Mouse (Mus musculus) MEL (cell line): ENCODE measurements around the gene Rbpj. TPM values are rescaled to one million over a fixed set of nuclear protein-coding genes. Genes with fewer than 3 reads are reported as not detected.

Experiments
- DNase-seq: peaks from one replicate; pipeline ENCODE4 v3.0.0; 2011; ENCODE audit warnings: low read depth, low spot score
- H3K27ac ChIP-seq: 2 replicates; pipeline ENCODE4 v1.5.1; 2012; ENCODE audit warnings: low read depth, mild to moderate bottlenecking, control low read depth, low read length, moderate library complexity; ENCODE audit not compliant: control insufficient read depth
- H3K27me3 ChIP-seq, 2 experiments: fragments of 150-350 bp in 1 of 2; sonication (generic) in 1 of 2; 2 replicates each; pipeline ENCODE4 v1.6.1; 2012; ENCODE audit warnings: low read length in 2 of 2, mild to moderate bottlenecking in 2 of 2, improper control_type of control experiment in 1 of 2, moderate library complexity in 1 of 2; ENCODE audit not compliant: insufficient read depth in 2 of 2, control insufficient read depth in 1 of 2
- H3K36me3 ChIP-seq, 2 experiments: 2 replicates each; pipeline ENCODE4 v1.6.1; 2012 to 2014; ENCODE audit warnings: low read length in 2 of 2, improper control_type of control experiment in 1 of 2, inconsistent platforms in 1 of 2, mild to moderate bottlenecking in 1 of 2; ENCODE audit not compliant: insufficient read depth in 2 of 2, control insufficient read depth in 1 of 2
- H3K4me1 ChIP-seq, 2 experiments: fragments of 150-350 bp in 1 of 2; sonication (generic) in 1 of 2; 2 replicates each; pipeline ENCODE4 v1.6.1; 2012; ENCODE audit warnings: low read length in 2 of 2, improper control_type of control experiment in 1 of 2, mild to moderate bottlenecking in 1 of 2; ENCODE audit not compliant: insufficient read depth in 2 of 2, control insufficient read depth in 1 of 2
- H3K4me3 ChIP-seq, 2 experiments: fragments of 150-350 bp in 1 of 2; sonication (generic) in 1 of 2; 2 replicates each; pipeline ENCODE4 v1.5.1; 2012; ENCODE audit warnings: low read depth in 2 of 2, low read length in 2 of 2, mild to moderate bottlenecking in 2 of 2, moderate library complexity in 2 of 2, control low read depth in 1 of 2, improper control_type of control experiment in 1 of 2; ENCODE audit not compliant: control insufficient read depth in 1 of 2, insufficient read depth in 1 of 2
- H3K79me2 ChIP-seq: 2 replicates; pipeline ENCODE4 v1.6.1; 2012; ENCODE audit warnings: mild to moderate bottlenecking, low read length, moderate library complexity; ENCODE audit not compliant: control insufficient read depth, poor library complexity, insufficient read depth
- H3K9ac ChIP-seq: 2 replicates; pipeline ENCODE4 v1.6.1; 2012; ENCODE audit warnings: low read depth, mild to moderate bottlenecking, control low read depth, low read length, moderate library complexity; ENCODE audit not compliant: control insufficient read depth, poor library complexity, severe bottlenecking
- H3K9me3 ChIP-seq: fragments of 150-350 bp; sonication (generic); replicated peaks from 2 replicates; pipeline ENCODE4 v1.6.1; 2012; ENCODE audit warnings: mild to moderate bottlenecking, low read length, improper control_type of control experiment, moderate library complexity; ENCODE audit not compliant: insufficient read depth
- BHLHE40 ChIP-seq: IDR thresholded peaks from 2 replicates; pipeline ENCODE4 v1.6.1; 2012; ENCODE audit warnings: low read depth, mild to moderate bottlenecking, inconsistent platforms, low read length, improper control_type of control experiment, borderline replicate concordance
- CHD1 ChIP-seq: IDR thresholded peaks from 2 replicates; pipeline ENCODE4 v1.6.1; 2012; ENCODE audit warnings: low read depth, mild to moderate bottlenecking, inconsistent platforms, low read length, improper control_type of control experiment
- CHD2 ChIP-seq: IDR thresholded peaks from 2 replicates; pipeline ENCODE4 v1.6.1; 2011; ENCODE audit warnings: low read length, improper control_type of control experiment
- CTCF ChIP-seq, 3 experiments: IDR thresholded peaks in 2 of 3; conservative IDR thresholded peaks in 1 of 3; 2 replicates each; pipeline ENCODE4 v1.5.1; 2011 to 2012; ENCODE audit warnings: low read length in 3 of 3, low read depth in 2 of 3, mild to moderate bottlenecking in 2 of 3, improper control_type of control experiment in 1 of 3, inconsistent platforms in 1 of 3, mixed read lengths in 1 of 3, moderate library complexity in 1 of 3; ENCODE audit not compliant: control insufficient read depth in 1 of 3, insufficient read depth in 1 of 3, poor library complexity in 1 of 3, severe bottlenecking in 1 of 3
- E2F4 ChIP-seq: IDR thresholded peaks from 2 replicates; pipeline ENCODE4 v1.6.1; 2011; ENCODE audit warnings: low read depth, low read length, improper control_type of control experiment, borderline replicate concordance
- ELF1 ChIP-seq: IDR thresholded peaks from 2 replicates; pipeline ENCODE4 v1.6.1; 2014; ENCODE audit warnings: low read depth, mild to moderate bottlenecking, inconsistent platforms, low read length, improper control_type of control experiment, moderate library complexity
- EP300 ChIP-seq, 2 experiments: IDR thresholded peaks; 2 replicates each; pipeline ENCODE4 v1.6.1; 2011; ENCODE audit warnings: improper control_type of control experiment in 2 of 2, low read length in 2 of 2, low read depth in 1 of 2, mild to moderate bottlenecking in 1 of 2
- GATA1 ChIP-seq: IDR thresholded peaks from 2 replicates; pipeline ENCODE4 v1.6.1; 2011; ENCODE audit warnings: low read depth, low read length, improper control_type of control experiment
- JUND ChIP-seq: IDR thresholded peaks from 2 replicates; pipeline ENCODE4 v1.6.1; 2011; ENCODE audit warnings: low read depth, mild to moderate bottlenecking, improper control_type of control experiment, low read length
- KAT2A ChIP-seq: conservative IDR thresholded peaks from 2 replicates; pipeline ENCODE4 v1.6.1; 2012; ENCODE audit warnings: low read depth, low read length, improper control_type of control experiment, inconsistent platforms
- MAFK ChIP-seq: IDR thresholded peaks from 2 replicates; pipeline ENCODE4 v1.6.1; 2011; ENCODE audit warnings: low read depth, mild to moderate bottlenecking, low read length, improper control_type of control experiment, borderline replicate concordance
- MAX ChIP-seq: IDR thresholded peaks from 2 replicates; pipeline ENCODE4 v1.6.1; 2011; ENCODE audit warnings: low read length, improper control_type of control experiment
- MAZ ChIP-seq: IDR thresholded peaks from 2 replicates; pipeline ENCODE4 v1.6.1; 2012; ENCODE audit warnings: low read depth, mild to moderate bottlenecking, inconsistent platforms, low read length, improper control_type of control experiment
- MYB ChIP-seq: IDR thresholded peaks from 2 replicates; pipeline ENCODE4 v1.6.1; 2011; ENCODE audit warnings: mild to moderate bottlenecking, low read depth, low read length, improper control_type of control experiment
- NELFE ChIP-seq: IDR thresholded peaks from 2 replicates; pipeline ENCODE4 v1.6.1; 2011; ENCODE audit warnings: low read depth, low read length, improper control_type of control experiment
- NRF1 ChIP-seq: IDR thresholded peaks from 2 replicates; pipeline ENCODE4 v1.6.1; 2014; ENCODE audit warnings: low read depth, mild to moderate bottlenecking, inconsistent platforms, low read length, improper control_type of control experiment, moderate library complexity; ENCODE audit not compliant: poor library complexity, insufficient read depth, severe bottlenecking
- POLR2AphosphoS2 ChIP-seq: IDR thresholded peaks from 2 replicates; pipeline ENCODE4 v1.6.1; 2011; ENCODE audit warnings: low read length, improper control_type of control experiment
- RAD21 ChIP-seq: IDR thresholded peaks from 2 replicates; pipeline ENCODE4 v1.6.1; 2011; ENCODE audit warnings: mild to moderate bottlenecking, low read depth, low read length, improper control_type of control experiment
- SIN3A ChIP-seq: IDR thresholded peaks from 2 replicates; pipeline ENCODE4 v1.6.1; 2012; ENCODE audit warnings: low read length, improper control_type of control experiment, inconsistent platforms
- SMC3 ChIP-seq: IDR thresholded peaks from 2 replicates; pipeline ENCODE4 v1.6.1; 2011; ENCODE audit warnings: low read depth, low read length, improper control_type of control experiment
- TCF12 ChIP-seq: IDR thresholded peaks from 2 replicates; pipeline ENCODE4 v1.6.1; 2014; ENCODE audit warnings: low read depth, mild to moderate bottlenecking, inconsistent platforms, low read length, improper control_type of control experiment, moderate library complexity
- UBTF ChIP-seq: IDR thresholded peaks from 2 replicates; pipeline ENCODE4 v1.6.1; 2012; ENCODE audit warnings: low read depth, mild to moderate bottlenecking, inconsistent platforms, low read length, improper control_type of control experiment, moderate library complexity, borderline replicate concordance; ENCODE audit not compliant: insufficient read depth
- ZNF384 ChIP-seq: IDR thresholded peaks from 2 replicates; pipeline ENCODE4 v1.6.1; 2012; ENCODE audit warnings: low read depth, mild to moderate bottlenecking, inconsistent platforms, low read length, improper control_type of control experiment
- polyA plus RNA-seq, 2 experiments: library from polyadenylated mRNA; stranded (reverse) in 1 of 2; unstranded in 1 of 2; fragments of >175 nt in 1 of 2; fragments of >200 nt in 1 of 2; gene quantifications; 2 replicates each; pipeline versions ENCODE4 v1.2.1 to v1.2.4; 2012; ENCODE audit warnings: low replicate concordance in 2 of 2, low read depth in 1 of 2; ENCODE audit not compliant: insufficient read length in 2 of 2, insufficient read depth in 1 of 2, missing spikeins in 1 of 2
- total RNA-seq: library from RNA; depleted of rRNA; stranded (reverse); fragments of 300-350 nt; gene quantifications from 2 replicates; pipeline ENCODE4 v1.2.3, GENCODE M21; 2012

The Rbpj gene
- total and polyA plus RNA-seq, 3 experiments: 6.0 to 34.5 (median 19.1) TPM

- no peak for DNase-seq
- TF ChIP-seq NELFE (no peak), GATA1 (no peak), MAFK (no peak), UBTF (no peak), POLR2AphosphoS2 (no peak), JUND (no peak), ZNF384 (no peak), E2F4 (no peak), MYB (no peak), ELF1 (no peak), MAX (no peak), RAD21 (no peak), CHD2 (no peak), BHLHE40 (no peak), MAZ (no peak), KAT2A (no peak), SIN3A (no peak), CTCF (IDR thresholded peaks at IDR 0.05 in 2 of 3, conservative IDR thresholded peaks at IDR 0.05 in 1 of 3; ENCODE audit: control insufficient read depth in 1 of 3, insufficient read depth in 1 of 3, low read depth in 2 of 3, low read length in 3 of 3, poor library complexity in 1 of 3, severe bottlenecking in 1 of 3) (no peak)
- Histone ChIP-seq H3K79me2 (no peaks in the 10 kb centered on the region), H3K36me3 (no peaks in the 10 kb centered on the region), H3K9ac (no peak overlapping the region), H3K4me1 (no peaks in the 10 kb centered on the region), H3K27ac (no peak overlapping the region), H3K9me3 (no peaks in the 10 kb centered on the region), H3K4me3 (no peak overlapping the region), H3K27me3 (no peaks in the 10 kb centered on the region)
Observed at GRCm38 (mm10) chr5:53450945-53451344, 15.0 kb upstream of the Rbpj start.

- H3K4me3 ChIP-seq: no peak overlapping the region
- TF ChIP-seq TCF12 (no peak), EP300 (IDR thresholded peaks at IDR 0.05; ENCODE audit: low read depth in 1 of 2, low read length in 2 of 2) (no peak), MAX (no peak), NRF1 (no peak), JUND (no peak), CHD1 (no peak), CTCF (IDR thresholded peaks at IDR 0.05 in 2 of 3, conservative IDR thresholded peaks at IDR 0.05 in 1 of 3; ENCODE audit: control insufficient read depth in 1 of 3, insufficient read depth in 1 of 3, low read depth in 2 of 3, low read length in 3 of 3, poor library complexity in 1 of 3, severe bottlenecking in 1 of 3) (no peak), E2F4 (no peak), SMC3 (no peak)
- TF ChIP-seq, all 39 proteins: peak for 0
- H3K27ac ChIP-seq: no peak overlapping the region
- no peaks in the 10 kb centered on the region for H3K27me3 ChIP-seq
- no peak overlapping the region for H3K9ac ChIP-seq
- no peaks in the 10 kb centered on the region for H3K79me2 ChIP-seq
- no peaks in the 10 kb centered on the region for H3K4me1 ChIP-seq
- H3K9me3 ChIP-seq: no peaks in the 10 kb centered on the region
- no peaks in the 10 kb centered on the region for H3K36me3 ChIP-seq
- no peak for DNase-seq
Observed at GRCm38 (mm10) chr5:53451829-53452228, 14.1 kb upstream of the Rbpj start.
